Mouse (Mus musculus) neural tube, embryonic 15.5 days (tissue): ENCODE data around the gene Cpox. TPM values are rescaled to one million over a fixed set of nuclear protein-coding genes. Genes with fewer than 3 reads are reported as not detected.

ENCODE experiments used
- ATAC-seq: fragments of 200-750 bp; cut with Nextera tagmentation; 2 replicates; pipeline ENCODE4 v1.8.0; 2017; ENCODE audit warnings: mild to moderate bottlenecking, moderate TSS enrichment, moderate library complexity; ENCODE audit not compliant: low FRiP score
- H3K27ac ChIP-seq: fragments of 300-500 bp; sonication (generic); replicated peaks from 2 replicates; pipeline ENCODE4 v1.5.1; 2015; ENCODE audit warnings: mild to moderate bottlenecking, inconsistent platforms
- H3K27me3 ChIP-seq: fragments of 300-500 bp; sonication (generic); replicated peaks from 2 replicates; pipeline ENCODE4 v1.6.1; 2015; ENCODE audit warnings: inconsistent platforms
- H3K36me3 ChIP-seq: fragments of 300-500 bp; sonication (generic); 2 replicates; pipeline ENCODE4 v1.6.1; 2015; ENCODE audit warnings: inconsistent platforms
- H3K4me1 ChIP-seq: fragments of 300-500 bp; sonication (generic); 2 replicates; pipeline ENCODE4 v1.6.1; 2015; ENCODE audit warnings: inconsistent platforms
- H3K4me2 ChIP-seq: fragments of 300-500 bp; sonication (generic); 2 replicates; pipeline ENCODE4 v1.6.1; 2015; ENCODE audit warnings: inconsistent platforms, mild to moderate bottlenecking, moderate library complexity
- H3K4me3 ChIP-seq: fragments of 300-500 bp; sonication (generic); replicated peaks from 2 replicates; pipeline ENCODE4 v1.5.1; 2015; ENCODE audit warnings: mild to moderate bottlenecking, inconsistent platforms
- H3K9ac ChIP-seq: fragments of 300-500 bp; sonication (generic); replicated peaks from 2 replicates; pipeline ENCODE4 v1.6.1; 2015; ENCODE audit warnings: mild to moderate bottlenecking, inconsistent platforms
- H3K9me3 ChIP-seq: fragments of 300-500 bp; sonication (generic); replicated peaks from 2 replicates; pipeline ENCODE4 v1.6.1; 2016; ENCODE audit warnings: inconsistent platforms
- WGBS: fragments of 180-500 bp; shearing (Covaris S2); methylation state at CpG from one replicate; pipeline ENCODE4 v1.1.7; 2015; ENCODE audit warnings: mixed read lengths; 5-methylcytosine and 5-hydroxymethylcytosine counted together
- polyA plus RNA-seq: library from polyadenylated mRNA; unstranded; fragments of >200 nt; fragmentation: Nextera tagmentation; extraction: Ambion mirVana; gene quantifications from 2 replicates; pipeline ENCODE4 v1.2.1, GENCODE M21; 2015

Cpox gene
- polyA plus RNA-seq, 1 experiment from 2014 or later = 15.8 TPM

DNA sequence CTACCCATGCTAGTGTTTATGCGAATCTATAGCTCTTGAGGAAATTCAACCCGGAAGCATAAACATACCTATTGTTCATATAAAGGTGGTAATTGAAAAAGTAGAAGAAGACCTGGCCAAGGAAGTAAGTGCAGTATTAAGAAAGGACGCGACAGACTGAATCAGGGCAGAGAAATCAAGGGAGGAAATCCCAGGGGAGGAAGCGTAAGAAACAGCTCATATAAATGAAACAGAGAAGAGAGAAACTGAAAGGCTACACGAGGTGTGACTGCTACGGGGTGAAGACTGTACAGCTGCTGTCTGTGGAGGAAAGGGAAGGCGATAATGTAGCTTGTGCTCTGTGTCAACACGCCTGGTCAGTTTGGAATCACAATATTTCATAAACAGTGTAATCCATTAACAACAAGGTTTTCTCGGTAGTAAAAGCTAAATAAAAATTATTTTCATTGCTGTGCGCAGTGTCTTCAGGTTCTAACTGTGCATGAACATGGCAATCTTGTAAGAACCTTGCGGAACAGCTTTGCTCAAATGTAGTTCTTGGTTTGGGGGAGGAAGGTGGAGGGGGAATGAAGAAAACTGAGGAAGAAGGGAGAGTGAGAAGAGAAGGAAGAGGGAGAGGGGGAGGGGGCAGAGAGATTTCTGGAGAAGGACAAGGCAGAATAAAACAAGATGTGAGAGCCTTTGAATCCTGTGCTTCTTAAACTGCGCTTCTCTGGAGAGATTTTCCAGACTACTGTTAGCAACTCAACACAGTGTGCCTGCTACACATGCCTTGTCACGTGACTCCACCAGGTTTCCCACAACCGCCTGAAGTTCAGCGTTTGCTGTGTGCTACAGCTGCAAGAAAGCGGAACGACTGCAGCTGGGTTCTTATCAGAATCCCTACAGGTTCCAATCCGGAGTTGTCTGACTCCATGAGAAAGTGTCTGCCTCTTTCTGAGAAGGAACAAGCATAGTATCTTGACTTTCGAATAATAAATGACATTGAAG, 15.8 kb downstream of the Cpox start:
- ATAC-seq = no peak
- no peak overlapping the region for H3K4me3 ChIP-seq
- H3K36me3 ChIP-seq = peaks cover 8% of the 10 kb centered on the region; the same call in 1 of the 2 replicates
- no peak overlapping the region for H3K9ac ChIP-seq
- no peak overlapping the region for H3K4me2 ChIP-seq
- H3K4me1 ChIP-seq = no peaks in the 10 kb centered on the region
- WGBS = 83% methylated on average over 20 of the region's 20 CpGs
- H3K27me3 ChIP-seq = no peaks in the 10 kb centered on the region
- H3K9me3 ChIP-seq = no peaks in the 10 kb centered on the region
- no peak overlapping the region for H3K27ac ChIP-seq

DNA sequence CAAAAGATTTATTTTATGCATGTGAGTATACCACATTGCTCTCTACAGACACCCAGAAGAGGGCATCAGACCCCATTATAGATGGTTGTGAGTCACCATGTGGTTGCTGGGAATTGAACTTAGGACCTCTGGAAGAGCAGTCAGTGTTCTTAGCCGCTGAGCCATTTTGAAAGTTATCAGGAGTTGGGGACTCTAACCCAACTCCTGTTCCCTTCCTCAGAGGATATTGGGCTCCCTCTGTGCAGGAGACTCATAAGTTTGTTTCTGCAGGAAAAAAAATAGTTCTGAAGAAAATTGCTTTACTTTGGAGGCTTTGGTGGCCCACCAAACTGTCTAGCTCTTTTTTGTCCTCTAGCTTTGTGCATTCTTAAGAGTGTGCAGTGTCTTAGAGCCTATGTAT, 18.4 kb downstream of the Cpox start:
- H3K27ac ChIP-seq = no peak overlapping the region
- H3K4me1 ChIP-seq = no peaks in the 10 kb centered on the region
- no peak overlapping the region for H3K4me3 ChIP-seq
- H3K27me3 ChIP-seq = no peaks in the 10 kb centered on the region
- no peak overlapping the region for H3K4me2 ChIP-seq
- 97% methylated on average over 1 of the region's 1 CpGs for WGBS
- H3K9me3 ChIP-seq = no peaks in the 10 kb centered on the region
- no peaks in the 10 kb centered on the region for H3K36me3 ChIP-seq
- no peak for ATAC-seq
- H3K9ac ChIP-seq = no peak overlapping the region

DNA sequence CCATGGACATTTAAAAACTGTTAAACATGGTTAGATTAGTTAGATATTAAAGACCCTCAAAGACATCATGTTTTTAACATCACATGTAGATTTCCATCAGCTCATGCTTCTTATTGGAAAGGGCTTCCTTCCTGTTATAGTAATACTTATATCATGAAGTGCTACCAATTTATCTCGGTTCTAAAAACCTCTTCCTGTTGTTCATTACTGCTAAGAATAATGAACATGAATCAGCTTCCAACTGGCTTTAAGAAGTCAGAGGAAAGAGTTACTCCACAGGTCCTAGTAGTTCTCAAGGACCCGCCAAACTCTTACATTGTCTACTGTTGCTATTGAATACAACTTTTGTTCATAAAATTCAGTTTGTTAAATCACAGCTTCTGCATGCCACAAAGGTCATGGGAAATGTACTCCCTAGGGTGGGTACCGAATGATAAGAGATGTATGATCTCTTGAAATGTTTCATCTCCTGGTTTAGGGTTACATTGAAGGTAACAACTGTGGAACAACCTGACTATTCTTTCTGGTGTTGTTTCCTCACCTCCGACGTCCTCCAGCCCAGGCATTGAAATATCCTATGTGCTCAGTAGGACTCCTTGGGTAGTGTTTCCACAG, 19.6 kb downstream of the Cpox start:
- ATAC-seq = no peak
- Histone ChIP-seq H3K36me3 (no peaks in the 10 kb centered on the region), H3K27ac (no peak overlapping the region), H3K9ac (no peak overlapping the region), H3K4me1 (no peaks in the 10 kb centered on the region), H3K9me3 (no peaks in the 10 kb centered on the region), H3K27me3 (no peaks in the 10 kb centered on the region), H3K4me3 (no peak overlapping the region), H3K4me2 (no peak overlapping the region)
- 86% methylated on average over 5 of the region's 5 CpGs for WGBS

- H3K4me1 ChIP-seq = no peaks in the 10 kb centered on the region
- H3K27ac ChIP-seq = no peak overlapping the region
- no peak overlapping the region for H3K4me3 ChIP-seq
- no peak overlapping the region for H3K4me2 ChIP-seq
- no peaks in the 10 kb centered on the region for H3K27me3 ChIP-seq
- ATAC-seq = no peak
- H3K36me3 ChIP-seq = no peaks in the 10 kb centered on the region
- no peaks in the 10 kb centered on the region for H3K9me3 ChIP-seq
- 81% methylated on average over 5 of the region's 5 CpGs for WGBS
- H3K9ac ChIP-seq = no peak overlapping the region
These were observed 20.2 kb downstream of the Cpox start for GRCm38 (mm10) chr16:58690322-58690732.

- no peaks in the 10 kb centered on the region for H3K4me1 ChIP-seq
- 92% methylated on average over 5 of the region's 5 CpGs for WGBS
- H3K4me3 ChIP-seq = no peak overlapping the region
- H3K9ac ChIP-seq = no peak overlapping the region
- no peak overlapping the region for H3K27ac ChIP-seq
- H3K9me3 ChIP-seq = no peaks in the 10 kb centered on the region
- no peaks in the 10 kb centered on the region for H3K27me3 ChIP-seq
- no peak overlapping the region for H3K4me2 ChIP-seq
- H3K36me3 ChIP-seq = no peaks in the 10 kb centered on the region
- ATAC-seq = no peak
These were observed 24.0 kb downstream of the Cpox start for GRCm38 (mm10) chr16:58694091-58694490.

DNA sequence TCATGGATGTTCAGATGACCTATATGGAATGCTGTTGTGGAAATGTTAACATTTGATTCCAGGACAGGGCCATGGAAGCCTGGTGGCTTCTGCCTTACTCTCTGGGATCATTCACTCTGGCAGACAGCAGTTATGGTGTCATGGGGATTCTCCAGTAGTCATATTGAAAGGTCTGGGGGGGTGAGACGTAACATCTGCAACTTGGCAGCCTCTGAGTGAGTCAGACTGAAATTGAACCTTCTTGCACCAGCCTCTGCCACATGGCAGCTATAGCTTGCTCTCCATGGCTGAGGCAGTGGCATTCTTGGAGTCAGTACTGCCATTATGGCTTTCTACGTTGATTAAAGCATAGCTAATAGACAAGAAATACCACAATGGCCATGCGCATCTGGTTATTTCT, 26.7 kb downstream of the Cpox start:
- WGBS = 91% methylated on average over 3 of the region's 3 CpGs

DNA sequence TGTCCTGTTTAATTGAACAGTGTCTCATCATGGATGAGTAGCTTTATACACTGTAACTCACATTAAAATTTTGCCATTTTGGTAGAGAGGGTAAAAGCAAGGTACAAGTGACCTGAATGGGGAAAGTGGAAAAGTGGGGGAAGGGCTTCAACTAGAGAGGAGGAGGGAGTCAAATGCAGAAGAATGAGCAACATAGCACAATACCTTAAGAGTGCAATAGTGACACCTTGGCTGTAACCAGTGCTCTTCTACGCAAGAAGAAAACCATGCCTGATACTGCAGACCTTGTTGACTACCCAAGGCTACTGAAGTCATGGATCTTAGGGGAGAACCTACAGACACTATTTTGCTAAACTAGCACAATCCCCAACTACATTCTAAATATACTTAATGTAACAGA, 27.2 kb downstream of the Cpox start:
- Histone ChIP-seq H3K9ac (no peak overlapping the region), H3K4me1 (no peaks in the 10 kb centered on the region), H3K36me3 (no peaks in the 10 kb centered on the region), H3K9me3 (no peaks in the 10 kb centered on the region), H3K4me3 (no peak overlapping the region), H3K27ac (no peak overlapping the region), H3K4me2 (no peak overlapping the region), H3K27me3 (no peaks in the 10 kb centered on the region)
- 100% methylated on average over 1 of the region's 1 CpGs for WGBS
- no peak for ATAC-seq

More for the DNA sequence above, 26.7 kb downstream of the Cpox start:
- H3K27me3 ChIP-seq = no peaks in the 10 kb centered on the region
- no peak overlapping the region for H3K9ac ChIP-seq
- H3K4me1 ChIP-seq = no peaks in the 10 kb centered on the region
- H3K9me3 ChIP-seq = no peaks in the 10 kb centered on the region
- no peak overlapping the region for H3K27ac ChIP-seq
- no peak overlapping the region for H3K4me2 ChIP-seq
- no peak for ATAC-seq
- no peaks in the 10 kb centered on the region for H3K36me3 ChIP-seq
- H3K4me3 ChIP-seq = no peak overlapping the region

DNA sequence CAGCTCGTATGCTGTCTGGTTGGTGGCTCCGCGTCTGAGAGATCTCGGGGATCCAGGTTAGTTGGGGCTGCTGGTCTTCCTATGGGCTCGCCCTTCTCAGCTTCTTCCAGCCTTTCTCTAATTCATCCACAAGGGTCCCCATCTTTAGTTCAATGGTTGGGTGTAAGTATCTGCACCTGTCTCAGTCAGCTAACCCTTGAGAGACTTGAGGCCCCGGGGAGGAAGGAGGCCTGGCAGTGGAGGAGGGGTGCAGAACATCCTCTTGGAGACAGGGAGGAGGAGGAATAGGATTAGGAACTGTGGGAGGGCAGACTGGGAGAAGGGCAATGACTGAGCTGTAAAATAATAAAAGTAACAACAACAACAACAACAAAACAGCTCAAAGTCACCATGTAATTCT, 30.1 kb downstream of the Cpox start:
- H3K36me3 ChIP-seq = no peaks in the 10 kb centered on the region
- 75% methylated on average over 6 of the region's 6 CpGs for whole genome bisulfite sequencing
- H3K4me2 ChIP-seq = no peak overlapping the region
- ATAC-seq = no peak
- H3K9me3 ChIP-seq = no peaks in the 10 kb centered on the region
- H3K27ac ChIP-seq = no peak overlapping the region
- H3K27me3 ChIP-seq = no peaks in the 10 kb centered on the region
- H3K4me1 ChIP-seq = no peaks in the 10 kb centered on the region
- no peak overlapping the region for H3K9ac ChIP-seq
- no peak overlapping the region for H3K4me3 ChIP-seq

GRCm38 (mm10) chr16:58700816-58701424, 30.8 kb downstream of the Cpox start:
- H3K27me3 ChIP-seq = no peaks in the 10 kb centered on the region
- H3K9me3 ChIP-seq = no peaks in the 10 kb centered on the region
- H3K4me3 ChIP-seq = no peak overlapping the region
- H3K9ac ChIP-seq = no peak overlapping the region
- no peaks in the 10 kb centered on the region for H3K36me3 ChIP-seq
- H3K4me1 ChIP-seq = no peaks in the 10 kb centered on the region
- no peak overlapping the region for H3K4me2 ChIP-seq
- no peak for ATAC-seq
- no peak overlapping the region for H3K27ac ChIP-seq
- 83% methylated on average over 12 of the region's 12 CpGs for WGBS

GRCm38 (mm10) chr16:58701779-58702178, 31.7 kb downstream of the Cpox start:
- no peak overlapping the region for H3K4me3 ChIP-seq
- H3K36me3 ChIP-seq = no peaks in the 10 kb centered on the region
- no peaks in the 10 kb centered on the region for H3K4me1 ChIP-seq
- H3K9me3 ChIP-seq = no peaks in the 10 kb centered on the region
- WGBS = 70% methylated on average over 6 of the region's 6 CpGs
- no peak overlapping the region for H3K4me2 ChIP-seq
- H3K27me3 ChIP-seq = no peaks in the 10 kb centered on the region
- ATAC-seq = no peak
- H3K9ac ChIP-seq = no peak overlapping the region
- no peak overlapping the region for H3K27ac ChIP-seq

- no peak for ATAC-seq
These were observed 32.3 kb downstream of the Cpox start for GRCm38 (mm10) chr16:58702329-58702932.

More at GRCm38 (mm10) chr16:58702329-58702932, 32.3 kb downstream of the Cpox start:
- Histone ChIP-seq H3K36me3 (no peaks in the 10 kb centered on the region), H3K9me3 (no peaks in the 10 kb centered on the region), H3K4me2 (no peak overlapping the region), H3K27me3 (no peaks in the 10 kb centered on the region), H3K27ac (no peak overlapping the region), H3K4me1 (no peaks in the 10 kb centered on the region), H3K9ac (no peak overlapping the region), H3K4me3 (no peak overlapping the region)
- WGBS = 81% methylated on average over 10 of the region's 10 CpGs
